Mouse (Mus musculus) left cerebral cortex, adult 11 months (tissue): ENCODE data around the gene Sirt4.
A peak's percentile ranks its signal among the peaks of the same experiment; 100 is the strongest.
"Not testable (repeated sequence)": the region's sequence is repeated elsewhere in the genome, so short reads cannot be mapped to it uniquely, and the experiment has no call there.

Source experiments
- DNase-seq: peaks from one replicate; pipeline ENCODE4 v3.0.0; 2022; ENCODE audit warnings: low spot score

The Sirt4 gene

GRCm38 (mm10) chr5:115514896-115515587, 30.5 kb upstream of the Sirt4 start:
- DNase-seq: no peak

GRCm38 (mm10) chr5:115514346-115514745, 29.8 kb upstream of the Sirt4 start:
- DNase-seq: no peak

- no peak for DNase-seq
These were observed 29.2 kb upstream of the Sirt4 start for GRCm38 (mm10) chr5:115513721-115514120.

GRCm38 (mm10) chr5:115513246-115513645, 28.7 kb upstream of the Sirt4 start:
- no peak for DNase-seq

GRCm38 (mm10) chr5:115512375-115512774, 27.9 kb upstream of the Sirt4 start:
- no peak for DNase-seq

- DNase-seq: no peak
These were observed 25.5 kb upstream of the Sirt4 start for GRCm38 (mm10) chr5:115509790-115510689.

- DNase-seq: no peak
These were observed 24.8 kb upstream of the Sirt4 start for GRCm38 (mm10) chr5:115509321-115509761.

- DNase-seq: no peak
These were observed 24.3 kb upstream of the Sirt4 start for GRCm38 (mm10) chr5:115508859-115509147.

GRCm38 (mm10) chr5:115507981-115508858, 23.7 kb upstream of the Sirt4 start:
- no peak for DNase-seq

GRCm38 (mm10) chr5:115507267-115507980, 22.9 kb upstream of the Sirt4 start:
- no peak for DNase-seq

GRCm38 (mm10) chr5:115506454-115507201, 22.1 kb upstream of the Sirt4 start, which contains the start of gene Pxn:
Pxn (plus strand) TSS chr5:115506676.
- peak; percentile 76 for DNase-seq

GRCm38 (mm10) chr5:115505617-115506016, 21.1 kb upstream of the Sirt4 start:
- not testable (repeated sequence) for DNase-seq

- DNase-seq: no peak
These were observed 18.5 kb upstream of the Sirt4 start for GRCm38 (mm10) chr5:115503035-115503434.

GRCm38 (mm10) chr5:115500383-115500935, 15.9 kb upstream of the Sirt4 start:
- DNase-seq: no peak

- DNase-seq: no peak
These were observed 14.0 kb upstream of the Sirt4 start for GRCm38 (mm10) chr5:115498307-115499240.

GRCm38 (mm10) chr5:115497033-115497432, 12.5 kb upstream of the Sirt4 start:
- no peak for DNase-seq

- DNase-seq: not testable (repeated sequence)
These were observed 11.1 kb upstream of the Sirt4 start for GRCm38 (mm10) chr5:115495618-115496017.

GRCm38 (mm10) chr5:115493441-115493840, 8.9 kb upstream of the Sirt4 start:
- no peak for DNase-seq

- DNase-seq: no peak
These were observed 8.3 kb upstream of the Sirt4 start for GRCm38 (mm10) chr5:115492711-115493335.
